ENCODE assay signal across 24 mouse cellular contexts in genomic region chr1:191226570-191226969, GRCm38 (mm10). TPM values are rescaled to one million over a fixed set of nuclear protein-coding genes. Genes with fewer than 3 reads are reported as not detected.
A peak's percentile ranks its signal among the peaks of the same experiment; 100 is the strongest.
DNase-seq lines count a peak whose midpoint lies in the region.
"Had no signal": no experiment of that assay in that cellular context is flagged by ENCODE, and none has a peak within 500 bp of the region (broad histone marks: within the 10 kb centered on the region; RNA-seq: fewer than 3 reads in every experiment).

No protein-coding gene starts in this region.

- H3K4me3 ChIP-seq in macrophage (ENCODE audit: inconsistent target), result no peak overlapping the region
- H3K4me3 ChIP-seq: embryonic facial prominence, embryonic 10.5 days; embryonic facial prominence, embryonic 15.5 days; forebrain, embryonic 12.5 days; heart, embryonic 12.5 days; hindbrain, embryonic 10.5 days; hindbrain, embryonic 15.5 days; limb, embryonic 13.5 days; lung, embryonic 15.5 days; midbrain, embryonic 13.5 days had no signal

- H3K79me2 ChIP-seq in macrophage (ENCODE audit: inconsistent target), result peaks cover 47% of the 10 kb centered on the region

- peak; percentile 38 for DNase-seq in kidney, adult 11 months
- no peak for DNase-seq in kidney, postnatal 10 days
- peak; percentile 32 to 65 for DNase-seq in kidney, postnatal 25 days
- no peak for DNase-seq in kidney, postnatal 4 days
- DNase-seq in B cell, adult 2 months, result peak; percentile 32 to 41
- no peak for DNase-seq in layer of hippocampus, adult 9-11 months
- DNase-seq: adrenal gland, adult 8-10 months; cerebellum, adult 8-10 months; cerebellum, postnatal 25 days; forebrain, postnatal 0 days; gastrocnemius, postnatal 14 days; heart, adult 18-20 months; thymus, postnatal 14 days had no signal

- 100% methylated on average over 2 of the region's 2 CpGs for WGBS in macrophage (ENCODE audit: missing documents)

- peak overlapping the region; percentile 98; the same call in 1 of the 2 replicates for H3K27ac ChIP-seq in macrophage
- H3K27ac ChIP-seq: embryonic facial prominence, embryonic 10.5 days; embryonic facial prominence, embryonic 15.5 days; forebrain, embryonic 12.5 days; hindbrain, embryonic 10.5 days; hindbrain, embryonic 15.5 days; limb, embryonic 13.5 days; lung, embryonic 15.5 days; midbrain, embryonic 13.5 days had no signal

- no peaks in the 10 kb centered on the region for H3K36me3 ChIP-seq in macrophage (ENCODE audit: inconsistent target)
- H3K36me3 ChIP-seq: embryonic facial prominence, embryonic 10.5 days; embryonic facial prominence, embryonic 15.5 days; forebrain, embryonic 12.5 days; G1E; hindbrain, embryonic 10.5 days; hindbrain, embryonic 15.5 days; lung, embryonic 15.5 days had no signal

RNA-seq across cellular contexts. Expression of gene Atf3, which starts 8.7 kb away (rescaled TPM):
- 100 to 1,000 TPM in 22 of 26 experiments, 10 to 100 TPM in 4; 71.4 to 886 (median 177) TPM for total RNA-seq in macrophage (2018; cell fraction: chromatin; rRNA removed)
- total RNA-seq in macrophage (2018; cell fraction: cytosol; rRNA removed), result 1,000 to 10,000 TPM in 3 of 26 experiments, 100 to 1,000 TPM in 23; 230 to 1,349 (median 405) TPM
- 1,000 to 10,000 TPM in 2 of 26 experiments, 100 to 1,000 TPM in 24; 130 to 1,042 (median 343) TPM for total RNA-seq in macrophage (2018; cell fraction: nucleus; rRNA removed)
- polyA plus RNA-seq in macrophage (2018), result 201 to 678 TPM (median 211 TPM) in 3 replicates
- polyA plus RNA-seq: G1E had no signal

Comparison
In these comparisons a context has a peak if more than half of its experiments do, and no peak if none do; other contexts are left out.
1. DNase-seq: peak in kidney, adult 11 months (single experiment), kidney, postnatal 25 days (2 of 2) and B cell, adult 2 months (2 of 2); none in kidney, postnatal 10 days (single experiment), kidney, postnatal 4 days (0 of 2) and layer of hippocampus, adult 9-11 months (single experiment).